Mouse (Mus musculus) G1E (cell line): ENCODE data around the gene Dlgap3.

ENCODE experiments used
- CTCF ChIP-seq: IDR thresholded peaks from 2 replicates; pipeline ENCODE4 v1.5.1; 2012; ENCODE audit warnings: low read depth, low read length, inconsistent platforms, mixed read lengths
- POLR2AphosphoS5 ChIP-seq: IDR thresholded peaks from 2 replicates; pipeline ENCODE4 v1.6.1; 2012; ENCODE audit warnings: low read depth, low read length, inconsistent platforms; ENCODE audit not compliant: insufficient replicate concordance
- TAL1 ChIP-seq: conservative IDR thresholded peaks from 2 replicates; pipeline ENCODE4 v1.6.1; 2012; ENCODE audit warnings: low read depth, low read length, inconsistent platforms, mixed read lengths

DNA sequence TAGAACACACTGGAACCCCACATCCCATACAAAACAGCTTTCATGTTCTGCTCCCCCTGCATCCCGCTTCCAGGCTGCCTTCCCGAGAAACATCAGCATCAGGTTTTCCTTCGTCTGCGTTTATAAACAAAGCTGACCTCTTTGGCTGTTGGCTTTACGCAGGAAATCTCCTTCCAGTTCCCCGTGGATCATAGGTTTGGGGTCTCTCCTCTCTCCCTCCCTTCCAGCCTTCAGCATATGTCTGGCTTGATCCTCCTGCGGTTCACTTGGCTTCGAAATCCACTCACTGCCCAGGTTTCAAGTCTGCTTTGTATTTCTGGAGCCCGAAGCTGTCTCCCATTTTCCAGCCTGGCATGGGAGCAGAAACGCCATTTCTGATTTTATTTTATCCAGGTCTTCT is 54.3 kb downstream of the Dlgap3 start:
- no peak for TF ChIP-seq CTCF
- no peak for TF ChIP-seq POLR2AphosphoS5
- TF ChIP-seq TAL1: no peak
